Mouse (Mus musculus): Measurements from ENCODE around the gene Olfr168. TPM values are rescaled to one million over a fixed set of nuclear protein-coding genes. Genes with fewer than 3 reads are reported as not detected.
"Not testable (repeated sequence)": the region's sequence is repeated elsewhere in the genome, so short reads cannot be mapped to it uniquely, and the experiment has no call there.

Olfr168 gene
- polyA plus RNA-seq (2011; ENCODE audit: insufficient read length, low read depth, missing spikeins), result not detected in 2 replicates

GRCm38 (mm10) chr16:19535455-19535854 is at the start of gene Olfr168:
Olfr168 (minus strand) TSS chr16:19535555.
- H3K4me1 ChIP-seq (ENCODE audit: control insufficient read depth, insufficient read depth, low read length), result no peaks in the 10 kb centered on the region
- no peak for TF ChIP-seq CTCF (IDR thresholded peaks at IDR 0.05; ENCODE audit: borderline replicate concordance, insufficient read depth, low read length)
- TF ChIP-seq POLR2A (IDR thresholded peaks at IDR 0.05; ENCODE audit: low read depth, low read length), result no peak
- H3K4me3 ChIP-seq (ENCODE audit: insufficient read depth, low read length), result no peak within 1 kb of the TSS
- H3K27ac ChIP-seq (ENCODE audit: insufficient read depth, low read length), result no peak within 1 kb of the TSS

DNA sequence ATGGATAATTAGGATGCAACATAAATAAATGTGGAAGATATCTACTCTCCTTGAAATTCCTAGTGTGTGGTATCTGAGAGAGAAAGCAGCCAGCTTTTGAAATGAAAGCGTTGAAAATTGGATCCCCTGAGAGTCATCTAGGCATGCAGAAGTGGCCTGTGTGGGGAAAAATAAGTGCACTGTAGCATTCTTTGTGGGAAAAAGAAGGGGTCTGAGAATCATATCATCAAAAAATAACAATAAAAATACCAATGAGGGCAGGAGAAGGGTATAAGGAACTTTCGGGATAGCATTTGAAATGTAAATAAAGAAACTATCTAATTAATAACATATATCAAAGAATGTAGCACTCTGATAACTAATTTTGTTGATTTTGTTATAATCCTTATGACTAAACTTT is 36.4 kb upstream of the Olfr168 start, which contains the start of gene Olfr169:
TSS of gene Olfr169 (minus strand) at position 101 of the 400 bp plus-strand sequence.
- H3K27ac ChIP-seq (ENCODE audit: insufficient read depth, low read length); H3K4me3 ChIP-seq (ENCODE audit: insufficient read depth, low read length); H3K4me1 ChIP-seq (ENCODE audit: control insufficient read depth, insufficient read depth, low read length): not testable (repeated sequence)

DNA sequence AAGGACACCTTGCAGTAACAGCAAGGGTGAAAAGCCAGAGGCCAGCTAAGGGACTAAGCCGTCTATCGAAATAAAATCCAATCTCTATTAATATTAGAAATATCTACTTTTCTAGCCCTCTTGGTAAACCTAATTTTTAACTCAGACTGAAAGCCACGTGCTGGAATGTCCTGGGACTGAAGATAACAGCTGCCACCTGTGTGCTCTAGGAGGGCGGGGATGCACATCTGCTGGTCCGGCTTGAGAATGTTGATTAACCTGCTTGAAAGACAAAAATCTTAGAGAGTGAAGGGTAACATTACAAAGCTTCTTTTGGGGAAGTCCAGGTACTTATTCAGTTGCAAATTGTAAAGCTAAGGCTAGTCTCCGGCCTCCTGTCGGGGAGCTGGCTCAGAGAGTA is 18.1 kb upstream of the Olfr168 start:
- not testable (repeated sequence) for H3K4me1 ChIP-seq (ENCODE audit: control insufficient read depth, insufficient read depth, low read length); H3K4me3 ChIP-seq (ENCODE audit: insufficient read depth, low read length); H3K27ac ChIP-seq (ENCODE audit: insufficient read depth, low read length)

- H3K27ac ChIP-seq (ENCODE audit: insufficient read depth, low read length); H3K4me1 ChIP-seq (ENCODE audit: control insufficient read depth, insufficient read depth, low read length); H3K4me3 ChIP-seq (ENCODE audit: insufficient read depth, low read length): not testable (repeated sequence)
Measured at GRCm38 (mm10) chr16:19552246-19552645, 16.9 kb upstream of the Olfr168 start.

GRCm38 (mm10) chr16:19522166-19522565 is 13.2 kb downstream of the Olfr168 start, which contains the start of gene Olfr167:
Olfr167 (minus strand) TSS chr16:19522266.
- H3K4me3 ChIP-seq (ENCODE audit: insufficient read depth, low read length), result no peak within 1 kb of the TSS
- H3K4me1 ChIP-seq (ENCODE audit: control insufficient read depth, insufficient read depth, low read length), result no peaks in the 10 kb centered on the region
- H3K27ac ChIP-seq (ENCODE audit: insufficient read depth, low read length), result no peak within 1 kb of the TSS
- no peak for TF ChIP-seq CTCF (IDR thresholded peaks at IDR 0.05; ENCODE audit: borderline replicate concordance, insufficient read depth, low read length)
- no peak for TF ChIP-seq POLR2A (IDR thresholded peaks at IDR 0.05; ENCODE audit: low read depth, low read length)

GRCm38 (mm10) chr16:19483394-19483793 is 52.0 kb downstream of the Olfr168 start, which contains the start of gene Olfr166:
Olfr166 (plus strand) TSS chr16:19483694.
- TF ChIP-seq CTCF (IDR thresholded peaks at IDR 0.05; ENCODE audit: borderline replicate concordance, insufficient read depth, low read length) (no peak), POLR2A (IDR thresholded peaks at IDR 0.05; ENCODE audit: low read depth, low read length) (no peak)
- Histone ChIP-seq H3K4me3 (ENCODE audit: insufficient read depth, low read length) (no peak within 1 kb of the TSS), H3K27ac (ENCODE audit: insufficient read depth, low read length) (no peak within 1 kb of the TSS), H3K4me1 (ENCODE audit: control insufficient read depth, insufficient read depth, low read length) (no peaks in the 10 kb centered on the region)

Other genes starting within 250 kb of the Olfr168 start
- gene Olfr164, start 221.5 kb downstream of the Olfr168 start, polyA plus RNA-seq (2011; ENCODE audit: insufficient read length, low read depth, missing spikeins), result not detected in 2 replicates
- not detected in 2 replicates for gene Olfr165, start 112.4 kb downstream of the Olfr168 start, polyA plus RNA-seq (2011; ENCODE audit: insufficient read length, low read depth, missing spikeins)
- not detected in 2 replicates for gene Olfr166, start 51.9 kb downstream of the Olfr168 start, polyA plus RNA-seq (2011; ENCODE audit: insufficient read length, low read depth, missing spikeins)
- gene Olfr167, start 13.3 kb downstream of the Olfr168 start, polyA plus RNA-seq (2011; ENCODE audit: insufficient read length, low read depth, missing spikeins), result not detected in 2 replicates
- not detected in 2 replicates for gene Olfr169, start 36.3 kb upstream of the Olfr168 start, polyA plus RNA-seq (2011; ENCODE audit: insufficient read length, low read depth, missing spikeins)
- not detected in 2 replicates for gene Olfr170, start 76.3 kb upstream of the Olfr168 start, polyA plus RNA-seq (2011; ENCODE audit: insufficient read length, low read depth, missing spikeins)
- gene Olfr171, start 94.4 kb upstream of the Olfr168 start, polyA plus RNA-seq (2011; ENCODE audit: insufficient read length, low read depth, missing spikeins), result not detected in 2 replicates
- not detected in 2 replicates for gene Lamp3, start 170.8 kb upstream of the Olfr168 start, polyA plus RNA-seq (2011; ENCODE audit: insufficient read length, low read depth, missing spikeins)
- gene B3gnt5, start 224.7 kb upstream of the Olfr168 start, polyA plus RNA-seq (2011; ENCODE audit: insufficient read length, low read depth, missing spikeins), result 9.7 and 14.0 TPM in 2 replicates